Mouse (Mus musculus): Measurements from ENCODE around the gene Eif1ad.

The Eif1ad gene

DNA sequence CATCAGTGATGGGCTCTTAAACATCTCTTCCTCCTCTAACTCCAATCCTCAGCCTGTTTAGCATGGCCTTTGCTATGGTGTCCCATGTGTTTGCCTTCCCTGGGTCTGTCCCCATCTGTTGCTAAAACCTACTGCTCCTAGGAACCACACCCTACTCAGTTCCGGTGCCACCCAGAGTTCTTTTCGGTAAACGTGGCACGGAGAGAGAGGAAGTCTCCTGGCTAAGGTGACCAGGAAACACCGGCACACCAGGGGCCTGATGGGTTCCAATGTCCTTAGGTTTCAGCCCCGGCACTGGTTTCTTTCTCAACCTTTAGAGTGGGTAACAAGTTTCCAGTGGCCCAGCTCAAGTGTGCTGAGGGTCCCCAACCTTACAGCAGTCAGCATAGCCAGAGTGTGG lies 54.0 kb downstream of the Eif1ad start:
- DNase-seq: no peak

Measured in kidney, postnatal 25 days (tissue).